Mouse (Mus musculus) embryonic facial prominence, embryonic 13.5 days (tissue): ENCODE results near the gene Fastkd3. TPM values are rescaled to one million over a fixed set of nuclear protein-coding genes. Genes with fewer than 3 reads are reported as not detected.

ENCODE experiments used
- ATAC-seq: fragments of 200-750 bp; cut with Nextera tagmentation; 2 replicates; pipeline ENCODE4 v1.8.0; 2017; ENCODE audit warnings: low read depth; ENCODE audit not compliant: insufficient number of reproducible peaks, insufficient read depth, low FRiP score, low TSS enrichment
- H3K27ac ChIP-seq: fragments of 300-500 bp; sonication (generic); 2 replicates; pipeline ENCODE4 v1.5.1; 2015; ENCODE audit warnings: moderate library complexity, mild to moderate bottlenecking, inconsistent platforms
- H3K27me3 ChIP-seq: fragments of 300-500 bp; sonication (generic); 2 replicates; pipeline ENCODE4 v1.6.1; 2015; ENCODE audit warnings: mild to moderate bottlenecking, inconsistent platforms
- H3K36me3 ChIP-seq: fragments of 300-500 bp; sonication (generic); 2 replicates; pipeline ENCODE4 v1.6.1; 2015; ENCODE audit warnings: mild to moderate bottlenecking, inconsistent platforms
- H3K4me1 ChIP-seq: fragments of 300-500 bp; sonication (generic); 2 replicates; pipeline ENCODE4 v1.6.1; 2015; ENCODE audit warnings: inconsistent platforms
- H3K4me2 ChIP-seq: fragments of 300-500 bp; sonication (generic); 2 replicates; pipeline ENCODE4 v1.6.1; 2015; ENCODE audit warnings: moderate library complexity, mild to moderate bottlenecking, inconsistent platforms
- H3K4me3 ChIP-seq: fragments of 300-500 bp; sonication (generic); 2 replicates; pipeline ENCODE4 v1.5.1; 2015; ENCODE audit warnings: mild to moderate bottlenecking, inconsistent platforms
- H3K9ac ChIP-seq: fragments of 300-500 bp; sonication (generic); 2 replicates; pipeline ENCODE4 v1.6.1; 2015; ENCODE audit warnings: mild to moderate bottlenecking, inconsistent platforms
- H3K9me3 ChIP-seq: fragments of 300-500 bp; sonication (generic); 2 replicates; pipeline ENCODE4 v1.6.1; 2016; ENCODE audit warnings: inconsistent platforms
- WGBS: fragments of 180-500 bp; shearing (Covaris S2); methylation state at CpG from one replicate; pipeline ENCODE4 v1.1.7; 2015; ENCODE audit warnings: mixed read lengths; 5-methylcytosine and 5-hydroxymethylcytosine counted together
- polyA plus RNA-seq: library from polyadenylated mRNA; unstranded; fragments of >200 nt; fragmentation: Nextera tagmentation; extraction: Ambion mirVana; gene quantifications from 2 replicates; pipeline ENCODE4 v1.2.1, GENCODE M21; 2015

Gene Fastkd3
- polyA plus RNA-seq, 1 experiment from 2014 or later: 37.3 TPM

- WGBS: 73% methylated on average over 3 of the region's 3 CpGs
- ATAC-seq: no peak
- H3K36me3 ChIP-seq: no peaks in the 10 kb centered on the region
Measured at GRCm38 (mm10) chr13:68627041-68627440, 45.0 kb downstream of the Fastkd3 start.

More at GRCm38 (mm10) chr13:68627041-68627440, 45.0 kb downstream of the Fastkd3 start:
- H3K27ac ChIP-seq: no peak overlapping the region
- no peaks in the 10 kb centered on the region for H3K9me3 ChIP-seq
- H3K9ac ChIP-seq: no peak overlapping the region
- H3K4me3 ChIP-seq: no peak overlapping the region
- no peak overlapping the region for H3K4me2 ChIP-seq
- H3K27me3 ChIP-seq: no peaks in the 10 kb centered on the region
- no peaks in the 10 kb centered on the region for H3K4me1 ChIP-seq

Other genes with a start within 250 kb of the Fastkd3 start
- gene Mtrr, start 85 bp upstream of the Fastkd3 start, polyA plus RNA-seq: 17.8 and 18.8 TPM in 2 replicates
- 0.37 and 0.62 TPM in 2 replicates for gene 1700001L19Rik, start 15.2 kb downstream of the Fastkd3 start, polyA plus RNA-seq